Mouse (Mus musculus) cerebellum, postnatal 4 days (tissue): ENCODE data around the gene Srgap3.

Experiments
- DNase-seq, 2 experiments: peaks; one replicate each; pipeline ENCODE4 v3.0.0; 2022; ENCODE audit warnings: low spot score in 2 of 2, mixed read lengths in 1 of 2

Srgap3 gene

GRCm38 (mm10) chr6:112818403-112818901 is 128.6 kb downstream of the Srgap3 start:
- DNase-seq: no peak

GRCm38 (mm10) chr6:112815604-112816003 is 131.5 kb downstream of the Srgap3 start:
- DNase-seq: no peak

DNA sequence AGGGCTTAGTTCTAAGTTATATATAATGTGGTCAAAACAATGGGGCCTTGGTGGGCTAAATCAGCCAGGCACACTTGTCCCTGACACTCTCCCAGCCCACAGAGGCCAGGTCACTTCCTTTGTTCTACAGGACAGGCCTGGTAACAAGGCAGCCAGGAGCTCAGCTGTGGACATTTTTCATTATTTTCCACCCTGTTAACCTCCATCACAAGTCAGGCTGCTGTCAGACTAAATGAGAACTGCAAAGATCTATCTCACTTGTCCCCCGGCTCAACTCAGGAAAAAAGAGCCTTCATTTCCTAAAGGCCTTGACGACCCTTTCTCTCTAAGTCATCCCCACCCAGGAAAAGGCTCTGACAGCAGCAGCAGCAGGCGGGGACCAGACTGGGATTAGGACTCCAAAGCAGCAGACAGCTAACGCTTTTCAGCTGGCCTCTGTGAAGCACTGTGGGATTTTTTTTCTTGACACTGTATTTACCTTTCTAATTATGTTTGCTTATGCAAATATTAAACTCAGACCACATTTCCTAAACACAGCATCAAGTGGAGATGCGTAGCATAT is 132.5 kb downstream of the Srgap3 start:
- no peak for DNase-seq

GRCm38 (mm10) chr6:112812884-112813283 is 134.2 kb downstream of the Srgap3 start:
- DNase-seq: no peak

- no peak for DNase-seq
Measured at GRCm38 (mm10) chr6:112810521-112810830, 136.6 kb downstream of the Srgap3 start.

- no peak for DNase-seq
Measured at GRCm38 (mm10) chr6:112809658-112810520, 137.2 kb downstream of the Srgap3 start.

- no peak for DNase-seq
Measured at GRCm38 (mm10) chr6:112808738-112809137, 138.3 kb downstream of the Srgap3 start.

GRCm38 (mm10) chr6:112801917-112802316 is 145.1 kb downstream of the Srgap3 start:
- DNase-seq: no peak

DNA sequence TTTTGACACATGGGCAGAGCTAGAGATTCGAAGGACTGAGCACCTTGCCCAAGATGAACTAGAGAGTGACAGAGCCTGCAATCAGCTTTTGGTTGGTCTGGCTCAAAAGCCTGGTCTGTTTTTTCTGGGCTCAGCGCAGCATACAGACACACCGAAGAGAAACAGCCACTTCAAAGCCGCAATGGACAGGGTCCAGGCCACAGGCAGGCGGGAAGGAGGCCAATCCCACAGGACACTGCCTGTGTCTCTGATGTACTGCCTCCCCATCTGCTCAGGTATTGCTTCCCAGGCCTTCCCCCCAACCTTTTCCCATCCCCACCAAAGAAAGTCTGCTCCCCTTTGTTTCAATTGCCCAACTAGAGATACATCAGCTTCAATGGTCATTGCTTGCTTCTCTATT is 148.7 kb downstream of the Srgap3 start:
- DNase-seq: peak in 1 of 2 experiments; percentile 32

- no peak for DNase-seq
Measured at GRCm38 (mm10) chr6:112796607-112797006, 150.5 kb downstream of the Srgap3 start.

DNA sequence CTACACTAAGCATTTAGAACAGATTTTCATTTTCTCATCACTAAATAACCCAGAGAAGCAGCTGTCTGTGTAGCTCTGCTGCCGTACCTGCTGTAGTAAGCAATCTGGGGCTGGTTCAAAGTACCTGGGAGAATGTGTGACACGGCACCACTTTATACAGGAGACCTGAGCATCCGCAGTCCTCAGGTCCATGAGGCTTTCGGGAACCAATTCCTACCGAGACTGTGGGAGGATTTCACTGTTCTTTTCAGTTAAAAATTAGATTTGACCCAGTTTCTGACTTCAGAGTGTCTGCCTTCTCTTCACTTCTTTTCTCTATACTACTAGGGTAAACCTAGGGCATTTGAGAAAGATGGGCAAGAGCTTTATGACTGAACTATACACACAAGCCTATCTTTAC is 153.2 kb downstream of the Srgap3 start:
- DNase-seq: no peak

- no peak for DNase-seq
Measured at GRCm38 (mm10) chr6:112789901-112790300, 157.2 kb downstream of the Srgap3 start.

DNA sequence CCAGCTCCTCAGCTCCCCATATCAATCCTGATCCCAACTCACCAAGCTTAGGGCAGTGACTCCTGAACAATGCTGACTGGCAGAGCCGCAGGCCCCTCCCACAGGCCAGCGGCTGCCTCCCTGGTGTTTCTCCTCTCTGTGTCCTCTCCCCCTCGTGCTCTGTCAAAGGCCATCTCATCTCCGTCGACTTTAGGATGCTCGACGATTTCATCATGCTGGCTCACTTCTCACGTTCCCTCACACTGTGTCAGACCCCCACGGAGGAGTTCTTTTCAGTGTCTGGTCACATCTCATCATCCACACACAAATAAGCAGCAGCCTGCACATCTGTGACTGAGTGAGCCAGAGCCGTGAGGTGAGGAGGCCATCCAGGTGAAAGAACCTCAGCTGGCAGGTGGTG is 158.4 kb downstream of the Srgap3 start:
- no peak for DNase-seq

DNA sequence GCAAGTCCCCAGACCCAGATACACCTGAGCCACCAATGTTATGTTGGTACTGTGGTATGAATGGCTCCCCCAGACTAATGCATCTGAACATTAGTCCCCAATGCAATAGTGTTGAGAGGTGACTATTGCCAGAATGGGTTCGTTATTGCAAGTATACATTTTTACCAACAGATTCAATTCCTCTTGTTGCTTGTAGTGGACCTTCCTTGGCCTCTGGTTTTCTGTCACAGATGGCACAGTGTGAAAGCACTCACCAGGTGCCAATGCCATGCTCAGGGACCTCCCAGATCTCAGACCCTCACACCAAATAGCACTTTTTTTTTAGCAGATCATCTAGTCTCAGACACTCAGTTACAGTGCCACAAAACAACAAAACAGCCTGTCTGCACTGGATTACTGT is 158.9 kb downstream of the Srgap3 start:
- DNase-seq: no peak

DNA sequence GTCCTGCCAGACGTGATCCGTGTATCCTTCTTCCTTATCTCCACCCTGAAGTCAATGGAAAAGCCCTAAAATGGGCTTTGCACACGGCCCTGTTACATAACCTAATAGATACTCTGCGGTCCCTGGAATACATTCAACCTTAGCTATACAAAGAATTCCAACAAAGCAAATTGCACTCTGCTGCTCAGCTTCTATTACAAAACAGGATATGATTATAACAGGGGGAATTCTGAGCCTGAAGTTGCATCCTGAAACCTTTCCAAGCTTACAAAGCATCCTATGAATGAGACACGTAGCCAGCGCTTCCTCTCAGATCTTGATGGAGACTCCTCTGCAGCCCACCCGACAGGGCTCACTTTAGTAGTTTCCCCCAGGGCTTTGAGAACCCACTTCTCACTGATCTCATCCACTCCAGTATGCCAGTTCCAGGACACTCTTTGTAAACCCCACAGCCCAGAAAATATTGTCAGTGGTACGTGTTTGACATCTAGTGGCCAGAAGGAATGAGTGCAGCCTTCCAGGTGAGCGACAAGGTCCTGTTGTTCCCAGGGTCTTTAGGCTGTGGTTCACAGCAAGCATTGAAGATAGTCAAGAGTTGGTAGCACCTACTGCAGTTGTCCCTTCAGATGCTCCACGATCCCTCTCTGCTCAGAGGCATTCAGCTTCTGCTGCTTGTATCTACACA is 165.5 kb downstream of the Srgap3 start:
- no peak for DNase-seq

GRCm38 (mm10) chr6:112778211-112778610 is 168.9 kb downstream of the Srgap3 start:
- no peak for DNase-seq

DNA sequence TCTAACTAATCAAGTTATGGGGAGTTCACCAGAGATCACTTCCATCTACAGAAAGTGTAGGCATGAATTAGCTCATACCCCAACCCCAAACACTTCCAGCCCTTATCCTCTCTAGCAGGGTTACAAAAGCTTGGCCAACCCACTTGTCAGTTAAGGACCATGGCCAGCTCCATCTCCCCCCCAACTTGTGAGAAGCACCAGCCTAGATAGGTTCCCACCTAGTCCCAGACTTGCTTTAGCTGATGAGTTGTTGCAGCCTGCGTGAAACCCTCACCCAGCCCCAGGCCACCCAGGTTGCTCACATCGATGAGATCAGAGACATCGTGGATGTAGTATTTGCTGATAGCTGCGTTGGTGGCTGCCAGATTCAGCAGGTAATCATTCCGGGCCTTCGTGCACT is 170.3 kb downstream of the Srgap3 start:
- DNase-seq: no peak

- no peak for DNase-seq
Measured at GRCm38 (mm10) chr6:112773754-112774153, 173.3 kb downstream of the Srgap3 start.

- DNase-seq: no peak
Measured at GRCm38 (mm10) chr6:112770996-112771395, 176.1 kb downstream of the Srgap3 start.

- DNase-seq: no peak
Measured at GRCm38 (mm10) chr6:112758541-112758940, 188.5 kb downstream of the Srgap3 start.

- no peak for DNase-seq
Measured at GRCm38 (mm10) chr6:112756866-112757265, 190.2 kb downstream of the Srgap3 start.

GRCm38 (mm10) chr6:112754994-112755393 is 192.1 kb downstream of the Srgap3 start:
- DNase-seq: no peak

- DNase-seq: no peak
Measured at GRCm38 (mm10) chr6:112752517-112752916, 194.5 kb downstream of the Srgap3 start.
